Mouse (Mus musculus): ENCODE results near the gene Dnpep.

- TF ChIP-seq UBTF (IDR thresholded peaks at IDR 0.05; ENCODE audit: borderline replicate concordance, insufficient read depth, low read depth, low read length) (no peak), GATA1 (IDR thresholded peaks at IDR 0.05; ENCODE audit: low read depth, low read length) (no peak), CHD2 (IDR thresholded peaks at IDR 0.05; ENCODE audit: low read length) (no peak), POLR2AphosphoS5 (IDR thresholded peaks at IDR 0.05; ENCODE audit: borderline replicate concordance, low read depth, low read length) (no peak), TBP (IDR thresholded peaks at IDR 0.05; ENCODE audit: low read depth, low read length) (no peak), ELF1 (IDR thresholded peaks at IDR 0.05; ENCODE audit: low read depth, low read length) (no peak), MYC (IDR thresholded peaks at IDR 0.05; ENCODE audit: low read depth, low read length) (no peak), CTCF (IDR thresholded peaks at IDR 0.05 in 2 of 3, conservative IDR thresholded peaks at IDR 0.05 in 1 of 3; ENCODE audit: control insufficient read depth in 1 of 3, insufficient read depth in 1 of 3, low read depth in 2 of 3, low read length in 3 of 3, poor library complexity in 1 of 3, severe bottlenecking in 1 of 3) (no peak), MAFK (IDR thresholded peaks at IDR 0.05; ENCODE audit: borderline replicate concordance, low read depth, low read length) (no peak), EP300 (IDR thresholded peaks at IDR 0.05; ENCODE audit: low read depth in 1 of 2, low read length in 2 of 2) (no peak), MAX (IDR thresholded peaks at IDR 0.05; ENCODE audit: low read length) (no peak)
Observed at GRCm38 (mm10) chr1:75360112-75361031, 42.6 kb upstream of the Dnpep start, which contains the start of gene Des.

All from MEL (cell line).